Mouse (Mus musculus): ENCODE measurements around the gene Gm12185. TPM values are rescaled to one million over a fixed set of nuclear protein-coding genes. Genes with fewer than 3 reads are reported as not detected.

Gene Gm12185
- 0.83 TPM for polyA plus RNA-seq (2014; fragmentation: Illumina TruSeq; extraction: RNeasy Lipid Tissue Mini Kit (QIAGEN cat#74804))

GRCm38 (mm10) chr11:48991740-48992520, at the start of gene Gm12185:
Gene Gm12185, minus strand, starts transcription at chr11:48992226.

GRCm38 (mm10) chr11:48994018-48994417, 2.0 kb upstream of the Gm12185 start, which contains the start of gene Tgtp1:
Gene Tgtp1, minus strand, starts transcription at chr11:48994172.

GRCm38 (mm10) chr11:48979251-48979650, 12.8 kb downstream of the Gm12185 start, which contains the start of gene 9930111J21Rik1:
Gene 9930111J21Rik1, minus strand, starts transcription at chr11:48979398.

GRCm38 (mm10) chr11:48978240-48978939, 13.6 kb downstream of the Gm12185 start, which contains the start of gene Olfr56:
Gene Olfr56, plus strand, starts transcription at chr11:48978889.

GRCm38 (mm10) chr11:48946090-48946489, 45.9 kb downstream of the Gm12185 start, which contains the start of gene Psme2b:
Gene Psme2b, minus strand, starts transcription at chr11:48946190.

GRCm38 (mm10) chr11:48902021-48902420, 90.0 kb downstream of the Gm12185 start, which contains the start of gene Gm5431:
Gene Gm5431, minus strand, starts transcription at chr11:48902214.

GRCm38 (mm10) chr11:48871201-48871772, 120.7 kb downstream of the Gm12185 start, which contains the start of gene Irgm1:
Gene Irgm1, minus strand, starts transcription at chr11:48871683.

Other genes starting within 250 kb of the Gm12185 start
- 195 TPM for gene Rack1, start 191.9 kb downstream of the Gm12185 start, polyA plus RNA-seq (2014; fragmentation: Illumina TruSeq; extraction: RNeasy Lipid Tissue Mini Kit (QIAGEN cat#74804))
- gene Trim41, start 174.9 kb downstream of the Gm12185 start, polyA plus RNA-seq (2014; fragmentation: Illumina TruSeq; extraction: RNeasy Lipid Tissue Mini Kit (QIAGEN cat#74804)) = 11.2 TPM
- gene Trim7, start 166.1 kb downstream of the Gm12185 start, polyA plus RNA-seq (2014; fragmentation: Illumina TruSeq; extraction: RNeasy Lipid Tissue Mini Kit (QIAGEN cat#74804)) = 6.8 TPM
- gene Gm12184, start 165.6 kb downstream of the Gm12185 start, polyA plus RNA-seq (2014; fragmentation: Illumina TruSeq; extraction: RNeasy Lipid Tissue Mini Kit (QIAGEN cat#74804)) = 16.1 TPM
- gene Irgm1, start 120.5 kb downstream of the Gm12185 start, polyA plus RNA-seq (2014; fragmentation: Illumina TruSeq; extraction: RNeasy Lipid Tissue Mini Kit (QIAGEN cat#74804)) = 57.7 TPM
- 2.1 TPM for gene Gm5431, start 90.0 kb downstream of the Gm12185 start, polyA plus RNA-seq (2014; fragmentation: Illumina TruSeq; extraction: RNeasy Lipid Tissue Mini Kit (QIAGEN cat#74804))
- gene Psme2b, start 46.0 kb downstream of the Gm12185 start, polyA plus RNA-seq (2014; fragmentation: Illumina TruSeq; extraction: RNeasy Lipid Tissue Mini Kit (QIAGEN cat#74804)) = 0.68 TPM
- 1.6 TPM for gene Olfr56, start 13.3 kb downstream of the Gm12185 start, polyA plus RNA-seq (2014; fragmentation: Illumina TruSeq; extraction: RNeasy Lipid Tissue Mini Kit (QIAGEN cat#74804))
- 2.4 TPM for gene 9930111J21Rik1, start 12.8 kb downstream of the Gm12185 start, polyA plus RNA-seq (2014; fragmentation: Illumina TruSeq; extraction: RNeasy Lipid Tissue Mini Kit (QIAGEN cat#74804))
- gene Tgtp1, start 1.9 kb upstream of the Gm12185 start, polyA plus RNA-seq (2014; fragmentation: Illumina TruSeq; extraction: RNeasy Lipid Tissue Mini Kit (QIAGEN cat#74804)) = 10.0 TPM
- gene 9930111J21Rik2, start 59.0 kb upstream of the Gm12185 start, polyA plus RNA-seq (2014; fragmentation: Illumina TruSeq; extraction: RNeasy Lipid Tissue Mini Kit (QIAGEN cat#74804)) = 14.9 TPM
- gene Tgtp2, start 72.0 kb upstream of the Gm12185 start, polyA plus RNA-seq (2014; fragmentation: Illumina TruSeq; extraction: RNeasy Lipid Tissue Mini Kit (QIAGEN cat#74804)) = 21.7 TPM
- 19.0 TPM for gene Ifi47, start 84.4 kb upstream of the Gm12185 start, polyA plus RNA-seq (2014; fragmentation: Illumina TruSeq; extraction: RNeasy Lipid Tissue Mini Kit (QIAGEN cat#74804))
- gene Olfr1396, start 122.6 kb upstream of the Gm12185 start, polyA plus RNA-seq (2014; fragmentation: Illumina TruSeq; extraction: RNeasy Lipid Tissue Mini Kit (QIAGEN cat#74804)) = 0.20 TPM
- not detected for gene Olfr1395, start 150.0 kb upstream of the Gm12185 start, polyA plus RNA-seq (2014; fragmentation: Illumina TruSeq; extraction: RNeasy Lipid Tissue Mini Kit (QIAGEN cat#74804))
- not detected for gene Olfr1394, start 162.2 kb upstream of the Gm12185 start, polyA plus RNA-seq (2014; fragmentation: Illumina TruSeq; extraction: RNeasy Lipid Tissue Mini Kit (QIAGEN cat#74804))
- gene Btnl9, start 194.9 kb upstream of the Gm12185 start, polyA plus RNA-seq (2014; fragmentation: Illumina TruSeq; extraction: RNeasy Lipid Tissue Mini Kit (QIAGEN cat#74804)) = 5.2 TPM
- 234 TPM for gene Zfp62, start 211.1 kb upstream of the Gm12185 start, polyA plus RNA-seq (2014; fragmentation: Illumina TruSeq; extraction: RNeasy Lipid Tissue Mini Kit (QIAGEN cat#74804))